Mouse (Mus musculus): ENCODE data around the gene Srp54b.
"Not testable (repeated sequence)": the region's sequence is repeated elsewhere in the genome, so short reads cannot be mapped to it uniquely, and the experiment has no call there.

The Srp54b gene

DNA sequence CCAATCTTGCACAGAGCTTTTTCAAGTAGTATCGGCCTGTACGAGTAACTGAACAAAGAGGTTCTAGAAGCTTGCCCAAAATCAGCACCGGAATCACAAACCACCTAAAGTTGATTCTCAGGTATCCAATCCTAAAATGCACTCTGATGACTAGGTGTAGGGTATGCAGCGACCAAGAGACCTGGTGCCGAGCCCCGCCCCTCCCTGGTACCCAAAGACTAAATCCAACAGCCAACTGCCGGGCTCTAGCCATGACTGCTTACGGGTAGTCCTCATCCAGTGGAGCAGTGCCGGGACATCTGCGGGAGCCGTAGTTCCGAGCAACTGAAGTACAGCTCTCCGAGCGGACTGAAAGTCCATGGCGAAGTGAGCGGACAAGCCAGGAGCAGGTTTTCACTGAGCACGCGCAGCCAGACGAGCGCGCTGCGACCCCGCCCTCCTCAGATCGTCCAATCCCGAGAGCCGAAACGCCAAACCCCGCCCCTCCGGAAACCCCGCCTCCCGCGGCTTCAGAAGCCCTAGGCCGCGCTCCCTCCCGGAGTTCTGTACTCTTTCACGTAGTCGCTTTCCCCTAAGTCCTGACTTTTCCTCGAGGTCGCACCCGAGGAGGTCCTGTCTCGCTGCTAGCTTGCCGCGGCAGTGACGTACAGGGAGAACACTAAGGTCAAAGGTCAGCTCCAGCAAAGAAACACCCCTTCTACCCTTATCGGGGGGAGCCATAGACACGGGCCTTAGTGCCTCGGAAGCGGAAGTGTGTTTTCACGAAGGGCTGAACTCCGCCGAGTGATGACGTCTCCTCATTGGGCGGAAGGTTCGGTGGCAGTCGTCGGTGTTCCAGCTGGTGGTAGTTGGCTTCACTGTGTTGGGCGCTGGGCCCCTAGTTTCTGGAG is at the start of gene Srp54b:
Gene Srp54b, plus strand, starts transcription at position 546 of the 890 bp plus-strand sequence.
- DNase-seq (ENCODE audit: low spot score in 2 of 2) = not testable (repeated sequence)

- not testable (repeated sequence) for DNase-seq (ENCODE audit: low spot score in 2 of 2)
Observed at GRCm38 (mm10) chr12:55112616-55113015, 42.3 kb upstream of the Srp54b start.

GRCm38 (mm10) chr12:55124242-55124641 is 30.7 kb upstream of the Srp54b start, which contains the start of gene Fam177a:
Gene Fam177a, plus strand, starts transcription at chr12:55124469.
- not testable (repeated sequence) for DNase-seq (ENCODE audit: low spot score in 2 of 2)

- not testable (repeated sequence) for DNase-seq (ENCODE audit: low spot score in 2 of 2)
Observed at GRCm38 (mm10) chr12:55124731-55125130, 30.2 kb upstream of the Srp54b start.

- not testable (repeated sequence) for DNase-seq (ENCODE audit: low spot score in 2 of 2)
Observed at GRCm38 (mm10) chr12:55135540-55135939, 19.4 kb upstream of the Srp54b start.

DNA sequence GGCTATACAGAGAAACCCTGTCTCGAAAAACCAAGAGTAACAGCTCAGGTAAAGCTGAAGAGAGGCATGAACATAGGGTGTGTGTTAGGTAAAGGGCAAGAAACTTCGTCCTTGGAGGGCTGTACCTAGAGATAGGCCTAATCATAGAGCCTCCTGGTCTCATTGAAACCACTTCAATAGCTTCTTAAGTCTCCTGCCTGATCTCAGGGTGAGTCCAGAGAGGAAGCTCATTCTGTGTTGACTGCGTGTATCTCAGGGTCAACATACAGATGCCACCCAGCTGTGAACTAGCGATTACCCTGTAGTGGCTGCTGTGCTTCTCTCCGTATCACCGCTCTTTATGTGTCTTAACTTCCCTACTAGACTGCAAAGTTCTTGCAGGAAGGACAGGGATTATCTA is 17.0 kb upstream of the Srp54b start:
- DNase-seq (ENCODE audit: low spot score in 2 of 2) = not testable (repeated sequence)

- not testable (repeated sequence) for DNase-seq (ENCODE audit: low spot score in 2 of 2)
Observed at GRCm38 (mm10) chr12:55155449-55155783, 512 bp downstream of the Srp54b start.

DNA sequence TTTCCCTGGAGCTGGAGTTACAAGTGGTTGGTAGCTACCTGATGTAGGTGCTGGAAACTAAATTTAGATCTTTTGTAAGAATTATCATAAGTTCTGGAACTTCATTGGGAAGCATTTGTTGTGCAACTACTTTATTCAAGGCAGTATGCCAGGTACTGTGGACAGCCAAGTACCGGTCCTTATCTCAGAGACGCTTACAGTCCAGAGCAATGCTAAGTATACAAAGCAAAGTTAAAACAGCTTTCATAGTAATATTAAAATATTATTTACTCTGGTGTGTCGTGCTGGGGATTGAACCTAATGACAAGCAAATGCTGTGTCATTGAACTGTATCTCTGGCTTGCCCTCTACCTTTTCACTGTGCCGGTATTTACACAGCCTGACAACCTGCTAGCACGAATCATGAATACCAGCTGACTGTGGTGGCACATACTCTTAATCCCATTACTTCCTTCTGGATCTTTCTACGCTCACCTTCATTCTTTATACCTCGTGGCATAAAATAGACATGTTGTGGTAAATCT is 12.2 kb downstream of the Srp54b start:
- DNase-seq (ENCODE audit: low spot score in 2 of 2) = not testable (repeated sequence)

DNA sequence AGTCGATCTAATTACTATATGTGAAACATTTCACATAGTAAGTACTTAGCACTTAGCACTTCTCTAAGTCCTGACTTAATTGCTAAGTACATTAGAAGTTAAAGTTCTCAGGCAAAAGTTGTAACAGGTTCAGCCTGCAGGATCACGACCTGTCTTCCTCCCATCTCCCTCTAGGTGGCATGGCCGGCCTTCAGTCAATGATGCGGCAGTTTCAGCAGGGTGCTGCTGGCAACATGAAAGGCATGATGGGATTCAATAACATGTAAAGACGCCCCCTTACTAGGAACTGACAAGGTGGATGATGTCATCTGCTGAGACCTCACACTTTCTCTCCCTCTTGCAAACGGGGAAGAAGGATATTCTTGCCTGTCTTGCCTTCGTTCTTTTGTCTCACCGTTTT is 32.8 kb downstream of the Srp54b start:
- not testable (repeated sequence) for DNase-seq (ENCODE audit: low spot score in 2 of 2)

DNA sequence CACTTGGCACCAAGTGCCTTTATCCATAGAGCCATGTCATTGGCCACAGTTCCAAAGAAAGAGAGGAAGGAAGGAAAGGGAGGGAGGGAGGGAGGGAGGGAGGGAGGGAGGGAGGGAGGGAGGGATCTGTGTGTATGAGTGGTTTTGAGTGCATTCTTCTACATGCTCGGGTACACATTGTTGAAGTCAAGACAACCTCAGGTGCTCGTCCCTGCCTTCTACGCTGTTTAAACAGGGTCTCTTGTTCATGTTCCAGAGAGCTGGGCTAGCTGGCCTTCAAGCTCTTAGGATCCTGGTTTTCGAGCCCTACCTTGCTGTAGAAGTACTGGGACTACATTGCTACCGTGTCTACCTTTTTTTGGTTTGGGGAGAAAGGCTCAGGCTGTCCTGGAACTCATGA is 34.2 kb downstream of the Srp54b start:
- not testable (repeated sequence) for DNase-seq (ENCODE audit: low spot score in 2 of 2)

- not testable (repeated sequence) for DNase-seq (ENCODE audit: low spot score in 2 of 2)
Observed at GRCm38 (mm10) chr12:55199306-55199705, 44.4 kb downstream of the Srp54b start, which contains the start of gene 1700047I17Rik2. Gene 1700047I17Rik2, plus strand, starts transcription at chr12:55199592.

DNA sequence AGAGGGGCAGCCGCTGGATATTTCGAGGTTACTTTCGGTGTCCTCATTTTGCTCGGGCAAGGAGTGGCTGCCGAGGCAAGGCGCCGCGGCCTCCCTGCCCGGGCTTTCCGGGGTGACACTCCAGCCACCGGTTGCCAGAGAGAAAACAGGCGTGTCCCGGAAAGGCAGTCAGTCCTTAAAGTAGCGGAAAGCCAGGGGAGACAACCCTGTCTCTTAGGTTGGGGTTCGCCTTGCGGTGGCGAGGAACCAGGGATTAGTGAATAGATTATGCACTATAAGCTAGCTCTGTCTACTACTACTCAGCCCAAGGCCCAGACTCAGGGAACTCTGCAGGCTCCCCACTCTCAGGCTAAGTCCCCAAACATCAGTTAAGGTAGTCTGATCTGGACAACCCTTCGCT is 44.9 kb downstream of the Srp54b start:
- not testable (repeated sequence) for DNase-seq (ENCODE audit: low spot score in 2 of 2)

GRCm38 (mm10) chr12:55212944-55213343 is 58.0 kb downstream of the Srp54b start:
- DNase-seq (ENCODE audit: low spot score in 2 of 2) = not testable (repeated sequence)

DNA sequence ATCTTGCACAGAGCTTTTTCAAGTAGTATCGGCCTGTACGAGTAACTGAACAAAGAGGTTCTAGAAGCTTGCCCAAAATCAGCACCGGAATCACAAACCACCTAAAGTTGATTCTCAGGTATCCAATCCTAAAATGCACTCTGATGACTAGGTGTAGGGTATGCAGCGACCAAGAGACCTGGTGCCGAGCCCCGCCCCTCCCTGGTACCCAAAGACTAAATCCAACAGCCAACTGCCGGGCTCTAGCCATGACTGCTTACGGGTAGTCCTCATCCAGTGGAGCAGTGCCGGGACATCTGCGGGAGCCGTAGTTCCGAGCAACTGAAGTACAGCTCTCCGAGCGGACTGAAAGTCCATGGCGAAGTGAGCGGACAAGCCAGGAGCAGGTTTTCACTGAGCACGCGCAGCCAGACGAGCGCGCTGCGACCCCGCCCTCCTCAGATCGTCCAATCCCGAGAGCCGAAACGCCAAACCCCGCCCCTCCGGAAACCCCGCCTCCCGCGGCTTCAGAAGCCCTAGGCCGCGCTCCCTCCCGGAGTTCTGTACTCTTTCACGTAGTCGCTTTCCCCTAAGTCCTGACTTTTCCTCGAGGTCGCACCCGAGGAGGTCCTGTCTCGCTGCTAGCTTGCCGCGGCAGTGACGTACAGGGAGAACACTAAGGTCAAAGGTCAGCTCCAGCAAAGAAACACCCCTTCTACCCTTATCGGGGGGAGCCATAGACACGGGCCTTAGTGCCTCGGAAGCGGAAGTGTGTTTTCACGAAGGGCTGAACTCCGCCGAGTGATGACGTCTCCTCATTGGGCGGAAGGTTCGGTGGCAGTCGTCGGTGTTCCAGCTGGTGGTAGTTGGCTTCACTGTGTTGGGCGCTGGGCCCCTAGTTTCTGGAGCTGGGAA is 75.0 kb downstream of the Srp54b start, which contains the start of gene Srp54c:
Gene Srp54c, plus strand, starts transcription at position 543 of the 894 bp plus-strand sequence.
- not testable (repeated sequence) for DNase-seq (ENCODE audit: low spot score in 2 of 2)

DNA sequence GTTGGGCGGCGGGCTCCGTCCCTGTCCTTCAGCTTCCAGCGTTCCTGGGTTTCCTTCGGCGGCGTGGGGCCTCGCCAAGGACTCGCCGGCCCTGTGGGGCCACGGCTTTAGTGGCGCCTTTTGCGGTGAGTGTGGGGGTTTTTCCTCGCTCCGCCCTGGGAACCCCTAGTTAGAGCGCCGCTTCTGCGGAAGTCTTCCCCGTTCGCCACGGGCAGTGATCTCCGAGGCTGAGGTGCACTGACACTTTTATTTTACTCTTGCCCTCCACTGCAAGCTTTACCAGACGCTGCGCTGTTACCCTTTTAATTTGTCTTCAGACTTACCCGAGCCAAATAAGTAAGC is 75.6 kb downstream of the Srp54b start:
- peak; percentile 9 to 20 for DNase-seq (ENCODE audit: low spot score in 2 of 2)
